Mouse (Mus musculus): ENCODE data around the gene Qrich1. TPM values are rescaled to one million over a fixed set of nuclear protein-coding genes. Genes with fewer than 3 reads are reported as not detected.

The Qrich1 gene
- total RNA-seq, 2 experiments from 2014 or later, result 115 to 146 TPM

GRCm38 (mm10) chr9:108545986-108546385, 29.4 kb downstream of the Qrich1 start:
- no peak for ATAC-seq (replicated peaks; ENCODE audit: low FRiP score, low TSS enrichment, poor library complexity, severe bottlenecking)

- no peak for ATAC-seq (replicated peaks; ENCODE audit: low FRiP score, low TSS enrichment, poor library complexity, severe bottlenecking)
Measured at GRCm38 (mm10) chr9:108546875-108547274, 30.3 kb downstream of the Qrich1 start.

GRCm38 (mm10) chr9:108559169-108559568, 42.6 kb downstream of the Qrich1 start:
- no peak for ATAC-seq (replicated peaks; ENCODE audit: low FRiP score, low TSS enrichment, poor library complexity, severe bottlenecking)

- ATAC-seq (replicated peaks; ENCODE audit: low FRiP score, low TSS enrichment, poor library complexity, severe bottlenecking), result peak; percentile 94
Measured at GRCm38 (mm10) chr9:108560227-108560841, 43.7 kb downstream of the Qrich1 start, which contains the start of gene Impdh2. TSS of gene Impdh2 (plus strand) at chr9:108560286.

GRCm38 (mm10) chr9:108563671-108564070, 47.1 kb downstream of the Qrich1 start:
- no peak for ATAC-seq (replicated peaks; ENCODE audit: low FRiP score, low TSS enrichment, poor library complexity, severe bottlenecking)

- 0 out of 2 replicates have a peak, but pooled peaks have one; percentile 6 for ATAC-seq (replicated peaks; ENCODE audit: low FRiP score, low TSS enrichment, poor library complexity, severe bottlenecking)
Measured at GRCm38 (mm10) chr9:108564131-108564530, 47.5 kb downstream of the Qrich1 start.

GRCm38 (mm10) chr9:108565881-108566814, 49.5 kb downstream of the Qrich1 start:
- peak; percentile 0; the same call in 1 of the 2 replicates for ATAC-seq (replicated peaks; ENCODE audit: low FRiP score, low TSS enrichment, poor library complexity, severe bottlenecking)

GRCm38 (mm10) chr9:108566815-108567776, 50.5 kb downstream of the Qrich1 start, which contains the start of gene Ndufaf3:
TSS of gene Ndufaf3 (minus strand) at chr9:108567434.
- ATAC-seq (replicated peaks; ENCODE audit: low FRiP score, low TSS enrichment, poor library complexity, severe bottlenecking), result peak; percentile 56

GRCm38 (mm10) chr9:108567931-108568419, 51.4 kb downstream of the Qrich1 start:
- no peak for ATAC-seq (replicated peaks; ENCODE audit: low FRiP score, low TSS enrichment, poor library complexity, severe bottlenecking)

- no peak for ATAC-seq (replicated peaks; ENCODE audit: low FRiP score, low TSS enrichment, poor library complexity, severe bottlenecking)
Measured at GRCm38 (mm10) chr9:108568511-108568921, 51.9 kb downstream of the Qrich1 start.

- peak; percentile 48 for ATAC-seq (replicated peaks; ENCODE audit: low FRiP score, low TSS enrichment, poor library complexity, severe bottlenecking)
Measured at GRCm38 (mm10) chr9:108569381-108570206, 53.0 kb downstream of the Qrich1 start, which contains the start of gene Dalrd3. TSS of gene Dalrd3 (plus strand) at chr9:108569886.

- ATAC-seq (replicated peaks; ENCODE audit: low FRiP score, low TSS enrichment, poor library complexity, severe bottlenecking), result peak; percentile 23; the same call in 1 of the 2 replicates
Measured at GRCm38 (mm10) chr9:108570207-108570896, 53.7 kb downstream of the Qrich1 start.

GRCm38 (mm10) chr9:108571401-108571973, 54.9 kb downstream of the Qrich1 start:
- no peak for ATAC-seq (replicated peaks; ENCODE audit: low FRiP score, low TSS enrichment, poor library complexity, severe bottlenecking)

- no peak for ATAC-seq (replicated peaks; ENCODE audit: low FRiP score, low TSS enrichment, poor library complexity, severe bottlenecking)
Measured at GRCm38 (mm10) chr9:108572321-108572720, 55.7 kb downstream of the Qrich1 start.

GRCm38 (mm10) chr9:108573774-108574690, 57.4 kb downstream of the Qrich1 start:
- ATAC-seq (replicated peaks; ENCODE audit: low FRiP score, low TSS enrichment, poor library complexity, severe bottlenecking), result no peak

GRCm38 (mm10) chr9:108574921-108575320, 58.3 kb downstream of the Qrich1 start:
- ATAC-seq (replicated peaks; ENCODE audit: low FRiP score, low TSS enrichment, poor library complexity, severe bottlenecking), result no peak

All from megakaryocyte-erythroid progenitor cell, adult 5-6 weeks (primary cell).